Mouse (Mus musculus) c-Kit-positive CD71-positive TER-119-positive erythroid progenitor cells, embryonic 14.5 days (primary cell): ENCODE measurements around the gene Mob1b.

ENCODE experiments used
- DNase-seq: peaks from one replicate; pipeline ENCODE4 v3.0.0-alpha.2; 2013; ENCODE audit warnings: low spot score

Gene Mob1b

DNA sequence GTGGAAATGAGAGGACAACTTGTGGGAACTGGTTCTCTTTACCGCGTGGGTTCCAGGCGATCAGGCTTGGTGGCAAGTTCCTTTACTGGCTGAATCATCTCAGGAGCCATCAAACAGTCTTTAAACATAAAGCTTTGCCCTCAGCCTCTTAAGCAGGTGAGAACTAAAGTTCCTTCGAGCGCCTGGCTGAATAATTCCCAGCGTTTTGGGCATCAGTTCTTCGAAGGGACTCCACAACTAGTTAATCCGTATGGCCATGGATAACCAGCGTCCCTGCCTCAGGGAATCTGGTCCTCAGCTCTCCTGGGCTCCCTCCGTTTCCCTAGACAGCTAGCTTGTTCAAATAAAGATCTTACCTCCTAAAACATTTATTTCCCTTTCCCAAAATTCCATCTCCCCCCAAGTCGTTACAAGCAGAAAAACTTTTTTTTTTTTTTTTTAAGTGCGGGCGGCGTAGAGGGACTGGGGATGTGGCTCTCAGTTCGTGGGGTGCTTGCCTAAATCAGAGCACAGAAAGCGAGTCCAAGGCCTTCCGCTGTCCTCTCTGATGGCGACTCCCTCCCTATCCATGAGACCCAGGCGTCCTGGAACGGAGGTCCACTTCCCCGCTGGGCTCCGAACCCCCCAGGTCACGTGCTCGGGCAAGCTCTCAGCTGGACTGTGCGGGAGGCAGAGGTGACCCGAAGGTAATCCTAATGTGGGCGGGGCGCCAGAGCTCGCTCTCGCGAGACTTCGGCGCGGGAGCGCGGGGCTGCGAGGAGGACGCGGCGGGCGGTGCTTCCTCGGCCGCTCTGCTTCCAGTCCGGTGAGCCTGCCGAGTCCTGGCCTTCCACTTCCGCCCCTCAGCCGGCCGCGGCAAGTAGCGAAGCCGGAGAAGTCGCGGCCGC is at the start of gene Mob1b:
TSS of gene Mob1b (plus strand) at position 740 of the 887 bp plus-strand sequence.
- peak; percentile 93 for DNase-seq

DNA sequence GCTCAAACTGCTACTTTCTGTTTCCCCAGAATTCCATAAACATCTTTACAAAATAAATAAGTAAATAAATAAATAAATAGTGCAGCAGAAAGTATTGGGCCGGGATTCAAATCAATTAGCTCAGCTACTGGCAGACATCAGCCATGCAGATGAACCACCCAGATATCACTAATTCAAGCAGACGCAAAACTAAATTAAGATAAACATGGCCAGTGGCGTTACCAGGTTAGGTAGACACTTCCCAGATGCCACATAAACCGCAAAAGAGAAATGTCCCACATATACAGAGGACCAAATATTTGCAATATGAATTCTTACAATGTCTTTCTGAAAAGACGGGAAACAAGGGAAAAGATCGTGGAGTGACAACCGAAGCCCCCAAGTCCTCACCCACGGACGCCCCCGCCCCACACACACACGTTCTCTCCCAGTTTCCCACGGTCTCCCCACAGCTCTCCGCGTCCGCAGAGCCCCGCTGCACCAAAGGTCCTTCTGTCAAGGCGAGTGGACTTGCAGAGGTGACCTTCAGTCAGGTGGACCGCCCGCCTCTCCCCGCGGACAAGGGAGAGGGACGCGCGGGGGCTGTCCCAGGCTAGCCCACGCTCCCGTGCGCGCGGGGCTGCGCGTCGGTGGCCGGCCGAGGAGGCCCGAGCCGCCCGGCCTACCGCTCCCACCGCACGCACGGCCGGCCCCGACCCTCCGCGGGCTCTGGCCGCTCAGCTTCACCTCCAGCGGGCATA is 45.8 kb upstream of the Mob1b start:
- peak; percentile 53 for DNase-seq

DNA sequence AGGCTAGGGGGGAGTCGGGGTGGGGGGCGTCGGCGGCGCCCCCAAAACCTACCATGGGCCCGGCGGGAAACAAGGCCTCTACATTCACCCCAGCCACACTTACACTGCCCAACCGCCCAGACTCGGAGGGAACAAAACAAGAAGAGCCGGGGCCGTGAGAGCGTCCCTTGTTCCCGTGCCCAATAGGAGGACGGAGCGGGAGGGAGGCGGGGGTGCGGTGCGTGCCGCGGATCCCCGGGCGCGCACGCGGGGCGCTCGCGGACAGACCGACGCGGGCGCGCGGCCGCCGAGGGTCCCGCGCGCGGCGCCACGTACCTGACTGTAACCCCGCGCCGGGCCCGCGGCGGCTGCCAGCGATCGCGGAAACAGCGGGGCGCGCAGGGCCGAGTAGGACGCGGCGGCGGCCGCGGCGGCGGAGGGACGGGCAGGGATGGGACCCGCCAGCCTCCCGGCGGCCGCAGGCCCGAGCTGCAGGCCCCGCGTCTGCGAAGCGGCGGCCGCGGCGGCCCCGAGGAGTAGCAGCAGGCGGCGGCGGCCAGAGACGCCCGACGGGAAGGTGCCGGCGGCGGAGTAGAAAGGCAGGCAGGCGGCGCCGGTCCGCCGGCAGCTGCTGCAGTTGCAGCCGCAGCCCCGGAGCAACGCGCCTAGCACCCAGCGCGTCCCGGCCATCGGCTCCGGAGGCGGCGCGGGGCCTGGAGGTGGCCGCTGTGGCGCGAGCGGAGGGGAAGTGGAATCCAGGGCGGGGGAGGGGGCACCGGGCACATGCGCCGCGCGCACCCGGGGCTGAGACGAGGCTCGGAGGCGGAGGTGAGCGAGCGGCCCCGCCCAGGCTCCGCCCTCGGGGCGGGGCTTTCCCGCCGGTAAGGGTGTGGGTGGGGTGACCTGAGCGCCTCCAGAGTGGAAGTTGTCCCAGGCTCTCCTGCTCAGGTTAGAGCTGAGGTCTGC is 44.9 kb upstream of the Mob1b start, which contains the start of gene Grsf1:
TSS of gene Grsf1 (minus strand) at position 729 of the 945 bp plus-strand sequence.
- DNase-seq = peak; percentile 84

DNA sequence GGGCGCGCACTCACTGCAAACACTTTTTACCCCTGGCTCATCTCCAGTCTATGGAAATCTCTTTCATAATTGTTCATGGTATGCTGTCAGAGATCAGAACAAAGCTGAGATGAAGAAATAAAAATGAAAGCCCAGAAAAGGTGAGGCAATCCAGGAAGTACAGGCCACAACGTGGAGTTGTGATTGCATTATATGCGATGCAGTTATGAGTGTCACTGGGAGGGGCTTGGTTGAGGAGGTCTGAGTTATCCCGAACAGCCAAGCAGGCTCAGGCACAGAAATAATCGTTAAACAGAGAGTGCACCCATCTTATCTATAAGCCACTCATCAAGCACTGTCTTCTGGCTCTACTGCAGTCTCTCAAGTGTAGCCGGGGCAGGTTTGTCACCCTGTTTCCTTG is 41.7 kb upstream of the Mob1b start:
- no peak for DNase-seq

DNA sequence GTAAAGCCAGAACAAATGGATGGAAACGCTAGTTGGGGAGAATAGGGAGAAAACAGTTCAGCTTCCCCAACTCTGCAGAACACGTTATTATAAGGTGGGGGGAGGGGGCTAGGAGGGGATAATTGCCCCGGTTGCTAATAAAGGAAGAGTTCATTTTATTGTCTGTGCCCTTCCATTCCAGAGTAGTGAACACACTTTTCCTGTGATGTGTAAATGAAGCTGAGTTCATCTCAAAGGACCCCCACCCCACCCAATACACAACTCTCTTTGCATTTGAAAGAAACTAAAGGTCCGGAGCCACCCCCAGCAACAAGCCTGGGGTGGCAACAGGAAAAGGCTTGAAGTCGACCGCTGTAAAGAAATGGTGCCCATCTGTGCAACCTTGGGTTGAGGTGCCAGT is 41.3 kb upstream of the Mob1b start:
- no peak for DNase-seq

DNA sequence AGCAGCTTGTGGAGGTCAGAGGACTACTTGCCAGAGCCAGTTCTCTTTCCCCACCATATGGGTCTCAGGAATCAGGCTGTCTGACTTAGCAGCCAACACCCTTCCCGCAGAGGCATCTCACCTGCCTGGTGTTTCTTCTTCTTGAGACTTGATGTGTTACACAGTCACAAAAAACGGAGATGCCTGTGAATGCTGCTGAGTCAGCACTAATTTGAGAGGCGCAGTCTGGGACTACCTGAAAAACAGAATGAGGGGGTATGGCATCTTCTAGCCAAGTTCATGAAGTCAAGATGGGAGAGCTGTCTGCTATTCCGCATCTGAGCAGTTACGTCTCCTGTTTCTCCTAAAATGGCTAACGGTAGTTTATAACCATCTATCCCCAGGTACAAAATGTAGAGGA is 40.1 kb upstream of the Mob1b start:
- DNase-seq = no peak

DNA sequence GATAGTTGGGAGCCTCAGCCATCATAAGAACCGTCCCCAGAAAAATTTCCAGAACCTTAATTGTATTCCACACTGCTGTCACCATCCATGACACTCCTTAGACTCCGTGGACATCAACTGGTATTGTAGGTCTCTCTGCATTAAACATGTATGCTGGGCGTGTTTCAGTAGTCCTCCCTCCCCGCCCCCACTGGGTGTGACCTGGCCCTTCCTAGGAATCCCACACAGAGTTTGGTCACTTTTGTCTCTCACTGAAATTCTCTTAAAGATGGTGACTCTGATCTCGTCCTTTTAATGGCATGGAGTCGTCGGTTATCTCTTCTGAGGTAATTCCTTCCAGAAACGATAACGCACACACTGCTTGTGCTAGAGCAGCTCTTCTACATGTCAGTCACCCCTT is 36.9 kb upstream of the Mob1b start:
- no peak for DNase-seq

DNA sequence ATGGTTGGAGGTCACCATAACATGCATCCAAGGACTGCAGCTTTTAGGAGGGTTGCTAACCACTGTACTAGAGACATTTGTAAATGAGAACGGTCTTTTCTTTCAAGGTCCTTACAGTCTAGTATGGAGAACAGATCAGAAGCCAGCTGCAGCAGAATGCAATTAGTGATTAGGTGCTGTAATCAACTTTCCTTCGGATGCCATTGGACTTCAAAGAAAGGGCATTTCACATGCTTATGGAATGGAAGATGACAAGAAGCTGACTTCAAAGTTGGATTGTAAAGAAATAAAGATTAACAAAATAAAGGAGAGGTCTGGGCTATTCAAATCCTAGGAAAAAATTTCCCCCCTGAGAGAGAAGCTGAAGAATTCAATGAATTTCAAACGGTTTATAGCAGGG is 36.4 kb upstream of the Mob1b start:
- no peak for DNase-seq

DNA sequence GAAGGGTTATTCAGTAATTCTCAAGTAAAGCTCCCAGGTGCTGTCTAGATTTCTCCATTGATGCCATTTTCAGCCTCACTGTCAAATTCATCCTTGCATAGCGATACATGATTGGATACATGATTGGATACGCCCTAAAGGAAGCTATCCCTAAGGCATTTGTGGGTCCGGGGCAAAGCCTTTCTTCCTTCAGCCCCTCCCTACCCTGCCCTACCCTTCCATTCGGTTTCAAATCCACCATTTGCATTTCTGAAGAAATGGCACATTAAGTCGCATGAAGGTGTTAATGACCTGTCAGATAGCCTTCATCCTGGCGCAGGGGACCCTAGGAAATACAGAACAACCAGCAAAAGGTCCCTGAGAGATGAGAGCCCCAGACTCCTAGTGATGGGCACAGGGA is 35.3 kb upstream of the Mob1b start:
- DNase-seq = no peak

DNA sequence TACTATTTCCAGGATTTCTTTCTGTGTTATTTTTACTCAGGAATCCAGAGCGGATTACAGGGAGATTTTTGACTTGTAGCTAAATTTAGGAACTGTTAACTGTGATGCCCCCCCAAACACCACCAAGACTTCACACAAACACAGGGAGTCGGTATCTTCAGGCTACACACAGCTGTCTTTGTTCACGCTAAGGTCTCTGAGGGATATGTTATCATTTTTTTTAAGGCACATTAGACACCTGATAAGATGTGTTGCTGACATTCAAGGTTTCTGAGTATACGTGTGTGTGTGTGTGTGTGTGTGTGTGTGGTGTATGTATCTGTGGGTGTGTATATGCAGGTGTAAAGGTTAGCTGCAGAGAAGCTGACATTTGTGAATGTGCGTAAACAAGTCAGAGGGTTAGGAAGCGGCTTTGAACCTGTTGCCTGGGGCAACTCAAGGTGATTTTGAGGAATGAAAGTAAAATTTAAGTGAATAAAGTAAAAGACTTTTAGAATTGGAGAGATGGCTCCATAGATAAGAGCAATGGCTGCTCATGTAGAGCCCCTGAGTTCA is 34.8 kb upstream of the Mob1b start:
- DNase-seq = no peak

DNA sequence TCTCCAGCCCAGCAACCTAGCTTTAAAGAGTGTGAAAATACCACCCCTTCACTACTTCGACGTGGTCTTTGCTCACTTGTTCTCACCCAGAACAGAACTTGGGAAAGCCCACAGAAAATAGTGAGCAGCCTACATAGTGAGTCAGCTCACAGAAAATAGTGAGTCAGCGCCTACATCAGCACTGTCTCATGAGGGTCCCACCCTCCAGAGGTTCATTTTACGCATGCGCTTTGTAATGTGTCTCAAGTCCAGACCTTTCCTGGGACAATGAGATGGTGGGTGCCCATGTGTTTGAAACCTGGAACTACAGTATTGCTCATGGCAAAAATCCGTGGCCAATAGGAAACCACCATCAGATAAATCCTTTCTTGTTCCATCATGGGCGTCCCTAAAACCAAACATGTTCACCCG is 32.7 kb upstream of the Mob1b start:
- no peak for DNase-seq

DNA sequence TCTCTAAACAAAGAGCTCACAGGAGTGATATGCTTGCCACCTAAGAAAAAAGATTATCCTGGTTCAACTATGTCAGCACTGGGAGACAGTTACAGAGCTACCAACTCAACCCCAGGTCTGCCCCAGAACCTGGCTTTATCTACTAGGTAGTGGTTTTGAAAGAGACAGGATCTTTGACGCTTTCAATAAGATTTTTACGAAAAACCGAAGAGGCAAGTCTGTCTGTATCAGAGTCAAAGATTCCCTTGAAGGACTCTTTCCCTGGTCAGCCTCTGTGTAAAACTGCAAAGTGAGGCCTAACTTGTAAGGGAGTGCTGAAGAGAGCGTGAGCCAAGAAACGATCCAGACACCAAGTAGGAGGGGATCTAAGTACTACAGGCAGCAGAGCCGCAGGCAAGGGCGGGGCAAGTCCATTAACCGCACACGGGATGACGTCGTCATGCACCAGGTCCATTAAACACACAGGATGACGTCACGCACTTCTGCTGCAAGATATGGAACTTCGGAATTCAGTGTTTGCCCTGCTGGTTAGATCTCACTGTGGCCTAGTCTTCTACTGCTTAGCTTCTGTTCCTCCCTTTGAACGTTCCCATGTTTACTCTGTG is 32.0 kb upstream of the Mob1b start:
- no peak for DNase-seq

DNA sequence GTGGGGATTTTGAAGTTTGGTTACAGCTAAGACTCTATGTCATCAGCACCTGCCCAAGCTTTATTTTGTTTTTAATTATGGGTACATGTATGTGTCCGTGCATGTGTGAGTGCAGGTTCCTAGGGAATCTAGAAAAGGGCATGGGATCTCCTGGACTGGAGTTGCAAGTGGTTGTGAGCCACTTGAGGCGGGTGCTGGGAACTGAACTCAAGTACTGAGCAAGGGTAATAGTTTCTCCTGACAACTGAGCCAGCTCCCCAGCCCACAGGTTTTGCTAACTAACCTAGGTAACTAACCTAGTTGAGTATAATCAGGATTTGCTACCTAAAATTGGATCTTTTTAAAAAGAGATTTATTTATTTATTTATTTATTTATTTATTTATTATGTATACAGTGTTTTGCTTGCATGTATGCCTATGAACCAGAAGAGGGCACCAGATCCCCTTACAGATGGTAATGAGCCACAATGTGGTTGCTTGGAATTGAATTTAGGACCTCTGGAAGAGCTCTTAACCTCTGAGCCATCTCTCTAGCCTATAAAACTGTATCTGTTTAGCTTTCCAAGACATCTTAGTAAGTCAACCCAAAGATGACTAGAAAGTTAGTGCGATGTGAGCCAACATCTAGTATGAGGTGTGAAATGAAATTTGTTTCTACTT is 31.2 kb upstream of the Mob1b start:
- DNase-seq = peak; percentile 38

DNA sequence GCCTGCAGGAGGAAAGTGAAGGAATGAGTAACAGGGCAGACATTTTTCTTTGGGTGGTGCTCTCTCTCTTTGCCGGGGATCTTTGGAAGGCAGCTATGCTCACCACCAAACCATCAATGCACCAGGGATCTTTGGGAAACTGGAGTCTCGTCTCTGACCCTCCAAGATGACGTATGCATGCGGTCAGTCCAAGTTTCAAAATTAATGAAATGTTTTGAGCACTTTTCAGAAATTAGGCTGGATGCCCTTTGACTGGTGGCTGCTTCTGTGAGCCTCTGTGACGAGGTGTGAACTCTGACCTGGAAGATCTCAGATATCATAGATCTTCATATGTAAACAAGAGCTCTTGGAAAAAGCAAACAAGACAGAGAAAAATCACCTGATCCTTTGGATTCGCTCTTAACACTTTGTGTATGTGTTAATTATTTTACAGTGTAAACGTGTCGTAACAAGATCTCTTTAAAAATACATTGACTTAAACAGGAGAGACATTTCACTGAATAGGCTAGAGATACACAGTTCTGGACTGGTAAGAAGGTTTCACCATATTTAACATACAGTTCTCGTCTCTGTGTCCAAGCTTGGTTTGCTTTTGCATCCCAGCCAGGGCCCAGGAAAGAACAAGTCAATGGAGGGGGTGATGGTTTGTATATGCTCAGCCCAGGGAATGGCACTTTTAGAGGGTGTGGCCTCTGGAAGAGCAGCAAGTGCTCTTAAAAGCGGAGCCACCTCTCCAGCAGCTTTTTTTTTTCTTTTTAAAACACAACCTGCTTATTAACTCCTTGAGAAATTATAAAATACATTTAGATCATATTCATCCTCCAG is 29.8 kb upstream of the Mob1b start:
- no peak for DNase-seq

DNA sequence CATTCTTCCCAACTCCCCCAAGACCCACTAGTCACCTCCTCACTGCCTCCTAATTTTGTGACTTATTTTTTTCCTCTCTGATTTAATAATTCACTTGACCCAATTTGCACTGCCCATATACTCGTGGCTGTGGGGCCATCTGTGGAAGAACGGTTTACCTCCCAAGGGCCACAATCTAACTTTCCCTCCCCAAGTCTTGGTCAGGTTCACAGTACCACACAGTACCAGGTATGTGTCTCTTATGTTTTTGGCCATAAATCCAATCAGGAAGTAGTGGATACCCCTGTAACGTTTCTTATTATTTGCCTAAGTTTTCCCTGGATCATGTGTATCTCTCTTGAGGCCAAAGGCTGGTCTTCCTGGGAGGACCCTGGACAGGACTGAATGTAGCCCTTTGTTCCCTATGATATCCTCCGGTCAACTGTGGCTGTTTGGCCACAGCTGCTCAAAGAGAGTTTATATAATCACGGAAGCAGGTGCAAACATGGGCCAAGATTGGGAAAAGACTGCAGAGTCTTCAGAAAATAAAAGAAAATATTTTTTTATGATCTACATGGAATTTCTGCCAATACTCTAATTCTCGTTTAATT is 29.1 kb upstream of the Mob1b start:
- no peak for DNase-seq

DNA sequence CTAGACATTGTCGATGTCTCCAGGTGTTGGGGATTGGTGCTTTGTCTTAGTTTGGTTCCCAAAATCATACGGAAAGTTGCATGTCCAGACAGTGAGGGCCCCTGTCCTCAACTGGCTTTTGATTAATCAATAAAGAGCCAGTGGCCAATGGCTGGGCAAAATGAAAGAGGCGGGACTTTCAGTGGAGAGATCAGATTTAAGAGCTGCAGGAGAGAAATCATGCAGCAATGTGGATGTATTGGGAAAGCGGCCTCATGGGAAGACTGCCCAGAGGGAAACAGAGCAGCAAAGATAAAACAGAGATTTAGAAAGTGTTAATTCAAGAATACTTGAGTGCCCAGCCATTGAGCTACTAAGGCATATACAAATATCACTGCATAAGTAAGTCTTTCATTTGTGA is 28.1 kb upstream of the Mob1b start:
- DNase-seq = no peak

DNA sequence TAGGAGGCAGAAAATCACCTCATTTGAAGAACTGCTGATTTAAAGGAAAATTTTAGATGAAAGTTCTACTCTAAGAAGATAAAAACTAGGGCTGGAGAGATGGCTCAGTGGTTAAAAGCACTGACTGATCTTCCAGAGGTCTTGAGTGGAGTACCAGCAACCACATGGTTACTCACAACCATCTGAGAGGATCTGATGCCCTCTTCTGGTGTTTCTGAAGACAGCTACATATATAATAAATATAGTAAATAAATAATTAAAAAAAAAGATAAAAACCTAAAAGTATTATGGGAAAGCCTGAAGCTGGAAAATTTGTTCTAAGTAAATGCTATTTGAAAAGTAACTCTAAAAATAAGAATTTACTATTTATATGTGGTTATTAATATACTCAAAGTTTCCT is 27.6 kb upstream of the Mob1b start:
- DNase-seq = no peak

DNA sequence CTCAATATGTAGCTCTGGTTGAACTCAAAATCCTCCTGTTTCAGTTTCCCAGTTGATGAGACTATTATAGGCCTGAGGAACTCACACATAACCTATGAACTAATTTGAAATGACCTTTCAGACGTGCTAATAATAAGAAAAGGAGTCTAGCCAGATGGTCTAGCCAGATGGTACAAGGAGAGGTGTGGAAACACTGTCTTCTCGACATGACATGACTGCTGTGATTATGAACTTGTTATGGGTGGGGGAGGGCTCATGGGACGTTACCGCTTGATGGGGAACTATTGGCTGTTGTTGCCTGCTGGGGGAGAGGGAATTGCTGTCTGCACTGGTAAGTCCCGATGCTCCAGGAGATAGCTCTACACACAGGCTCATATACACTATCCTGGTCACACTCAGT is 23.4 kb upstream of the Mob1b start:
- no peak for DNase-seq

DNA sequence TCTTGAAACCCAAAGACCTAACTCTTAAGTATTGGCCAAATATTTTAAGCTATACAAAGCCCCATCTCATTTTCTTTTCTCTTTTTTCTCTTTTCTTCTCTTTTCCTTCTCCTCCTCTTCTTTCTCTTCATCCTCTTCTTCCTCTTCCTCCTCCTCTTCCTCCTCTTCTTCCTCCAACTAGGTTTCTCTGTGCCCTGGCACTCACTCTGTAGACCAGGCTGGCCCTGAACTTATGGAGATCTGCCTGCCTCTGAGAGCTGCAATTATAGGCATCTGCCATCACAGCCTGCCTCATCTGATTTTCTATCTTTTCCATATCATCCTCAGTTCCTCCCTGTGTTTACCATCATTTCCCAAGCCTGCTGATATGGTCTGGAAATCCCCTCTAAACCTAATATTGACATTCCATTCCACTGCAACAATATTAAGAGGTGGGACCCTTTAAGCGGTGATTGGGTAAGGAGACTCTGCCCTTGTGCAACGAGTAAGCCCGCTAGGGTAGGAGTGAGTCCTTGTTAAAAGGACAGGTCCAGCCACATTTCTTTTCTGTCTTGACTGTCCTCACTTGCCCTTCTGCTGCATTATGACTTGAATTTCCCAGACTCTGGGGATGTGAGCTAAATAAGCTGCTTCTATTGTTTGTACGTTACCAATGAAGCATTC is 21.3 kb upstream of the Mob1b start:
- no peak for DNase-seq
